Mouse (Mus musculus) intestine, postnatal 0 days (tissue): ENCODE data around the gene Gm42715. TPM values are rescaled to one million over a fixed set of nuclear protein-coding genes. Genes with fewer than 3 reads are reported as not detected.

Experiments
- ATAC-seq: fragments of 200-750 bp; cut with Nextera tagmentation; 2 replicates; pipeline ENCODE4 v1.8.0; 2017; ENCODE audit warnings: mild to moderate bottlenecking, moderate TSS enrichment, moderate library complexity
- H3K27ac ChIP-seq: fragments of 300-500 bp; sonication (generic); 2 replicates; pipeline ENCODE4 v1.5.1; 2014; ENCODE audit warnings: mild to moderate bottlenecking, low read depth, low read length, moderate library complexity
- H3K27me3 ChIP-seq: fragments of 300-500 bp; sonication (generic); replicated peaks from 2 replicates; pipeline ENCODE4 v1.6.1; 2014; ENCODE audit warnings: low read length, mixed read lengths; ENCODE audit not compliant: control insufficient read depth, insufficient read depth
- H3K36me3 ChIP-seq: fragments of 300-500 bp; sonication (generic); 2 replicates; pipeline ENCODE4 v1.6.1; 2014; ENCODE audit warnings: mild to moderate bottlenecking, moderate library complexity; ENCODE audit not compliant: control insufficient read depth, insufficient read depth
- H3K4me1 ChIP-seq: fragments of 300-500 bp; sonication (generic); replicated peaks from 2 replicates; pipeline ENCODE4 v1.6.1; 2014; ENCODE audit warnings: antibody characterized with exemption, low read length, mixed read lengths; ENCODE audit not compliant: control insufficient read depth, insufficient read depth
- H3K4me2 ChIP-seq: fragments of 300-500 bp; sonication (generic); replicated peaks from 2 replicates; pipeline ENCODE4 v1.6.1; 2014; ENCODE audit warnings: low read depth, mild to moderate bottlenecking, moderate library complexity
- H3K4me3 ChIP-seq: fragments of 300-500 bp; sonication (generic); 2 replicates; pipeline ENCODE4 v1.5.1; 2014; ENCODE audit warnings: low read depth, low read length
- H3K9ac ChIP-seq: fragments of 300-500 bp; sonication (generic); 2 replicates; pipeline ENCODE4 v1.6.1; 2014; ENCODE audit warnings: mild to moderate bottlenecking, low read depth, low read length
- H3K9me3 ChIP-seq: fragments of 300-500 bp; sonication (generic); 2 replicates; pipeline ENCODE4 v1.6.1; 2016; ENCODE audit warnings: mixed run types; ENCODE audit not compliant: control insufficient read depth
- CTCF ChIP-seq: sonication (generic); IDR thresholded peaks from 2 replicates; pipeline ENCODE4 v1.5.1; 2016; ENCODE audit warnings: low read depth, mild to moderate bottlenecking, control low read depth, antibody characterized with exemption, moderate library complexity
- WGBS: fragments of 180-500 bp; shearing (Covaris S2); extraction: QIAGEN DNeasy Blood & Tissue Kit; methylation state at CpG from one replicate; pipeline ENCODE4 v1.1.7; 2014; 5-methylcytosine and 5-hydroxymethylcytosine counted together
- polyA plus RNA-seq: library from polyadenylated mRNA; unstranded; fragments of >200 nt; fragmentation: Nextera tagmentation; extraction: Ambion mirVana; gene quantifications from 2 replicates; pipeline ENCODE4 v1.2.1, GENCODE M21; 2015

Gene Gm42715
- polyA plus RNA-seq, 1 experiment from 2014 or later: 5.0 TPM

DNA sequence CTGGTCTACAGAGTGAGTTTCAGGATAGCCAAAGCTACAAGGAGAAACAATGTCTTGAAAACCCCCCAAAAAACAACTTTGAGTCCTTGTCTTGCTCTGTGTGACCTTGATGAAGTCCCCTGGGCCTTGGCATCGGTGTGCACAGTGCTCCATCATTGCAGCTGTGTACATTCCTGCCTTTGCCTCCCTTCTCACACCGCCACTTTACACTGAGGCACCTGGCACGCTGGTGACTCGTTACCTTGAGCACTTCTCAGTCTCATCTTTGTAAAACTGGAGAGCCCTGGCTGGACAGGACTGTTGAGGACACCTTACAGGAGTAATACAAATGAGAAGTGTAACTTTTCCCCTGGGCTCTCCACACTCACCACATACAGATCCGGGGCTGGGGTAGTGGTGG, 67.8 kb downstream of the Gm42715 start:
- no peak for ATAC-seq
- no peaks in the 10 kb centered on the region for H3K27me3 ChIP-seq
- TF ChIP-seq CTCF: no peak
- peaks cover 45% of the 10 kb centered on the region for H3K36me3 ChIP-seq
- no peak overlapping the region for H3K27ac ChIP-seq
- H3K4me3 ChIP-seq: no peak overlapping the region
- H3K4me1 ChIP-seq: no peaks in the 10 kb centered on the region; the same call in 1 of the 2 replicates
- 58% methylated on average over 5 of the region's 5 CpGs for WGBS
- 0 out of 2 replicates have a peak overlapping the region, but pooled peaks have one; percentile 40 for H3K9ac ChIP-seq
- H3K9me3 ChIP-seq: no peaks in the 10 kb centered on the region
- peak overlapping the region; percentile 91 for H3K4me2 ChIP-seq

- H3K9me3 ChIP-seq: no peaks in the 10 kb centered on the region
- H3K27ac ChIP-seq: peak within 1 kb of the TSS; percentile 41
- peaks cover 45% of the 10 kb centered on the region for H3K36me3 ChIP-seq
- WGBS: under 1% methylated on average over 50 of the region's 50 CpGs
- peak within 1 kb of the TSS; percentile 94 for H3K9ac ChIP-seq
- no peaks in the 10 kb centered on the region for H3K27me3 ChIP-seq
- peak; percentile 8; the same call in 1 of the 2 replicates for TF ChIP-seq CTCF
- peak; percentile 96 for ATAC-seq
- H3K4me1 ChIP-seq: no peaks in the 10 kb centered on the region; the same call in 1 of the 2 replicates
- peak within 1 kb of the TSS; percentile 91 for H3K4me2 ChIP-seq
- H3K4me3 ChIP-seq: peak within 1 kb of the TSS; percentile 98
Measured at GRCm38 (mm10) chr7:127588011-127588871, 68.9 kb downstream of the Gm42715 start, which contains the start of the genes Ccdc189 and Rnf40. Ccdc189 (minus strand) TSS chr7:127588595. Rnf40 (plus strand) TSS chr7:127588767.

DNA sequence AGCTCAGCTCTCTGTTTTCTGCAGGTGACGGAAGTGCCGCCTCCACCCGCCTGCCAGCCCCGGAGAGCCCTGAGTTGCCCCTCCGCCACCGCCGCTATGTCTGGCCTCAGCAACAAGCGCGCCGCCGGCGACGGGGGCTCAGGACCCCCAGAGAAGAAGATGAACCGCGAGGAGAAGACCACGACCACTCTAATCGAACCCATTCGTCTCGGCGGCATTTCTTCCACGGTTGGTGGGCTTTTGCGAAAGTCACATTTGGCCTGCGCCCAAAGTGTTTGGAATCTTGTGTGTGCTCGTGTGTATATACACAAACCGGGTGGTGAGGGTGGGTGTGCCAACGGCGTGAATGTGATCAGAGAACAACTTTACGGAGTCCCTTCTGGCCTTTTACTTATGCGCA, 69.5 kb downstream of the Gm42715 start:
- no peak for ATAC-seq

DNA sequence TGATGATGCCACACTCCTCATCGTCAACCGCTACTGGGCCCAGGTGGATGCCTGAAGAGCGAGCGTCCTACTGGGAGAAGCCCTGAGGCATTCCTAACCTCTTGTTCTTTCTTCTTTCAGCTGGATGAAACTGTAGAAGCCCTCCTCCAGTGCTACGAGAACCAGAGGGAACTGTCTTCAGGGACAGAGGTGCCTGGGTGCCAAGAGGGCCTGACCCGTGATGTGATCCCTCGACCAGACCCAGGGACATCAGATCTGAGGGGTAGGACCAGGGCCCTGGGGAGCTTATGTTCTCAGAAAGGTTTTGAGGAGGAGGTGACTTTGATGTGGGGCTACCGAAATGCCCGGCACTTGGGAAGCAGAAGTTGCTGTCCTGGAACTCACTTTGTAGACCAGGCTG, 70.3 kb downstream of the Gm42715 start:
- peaks cover 50% of the 10 kb centered on the region for H3K36me3 ChIP-seq
- no peak overlapping the region for H3K27ac ChIP-seq
- H3K9ac ChIP-seq: 0 out of 2 replicates have a peak overlapping the region, but pooled peaks have one; percentile 94
- no peak for ATAC-seq
- no peaks in the 10 kb centered on the region for H3K9me3 ChIP-seq
- H3K4me3 ChIP-seq: peak overlapping the region; percentile 98; the same call in 1 of the 2 replicates
- H3K27me3 ChIP-seq: no peaks in the 10 kb centered on the region
- TF ChIP-seq CTCF: no peak
- peak overlapping the region; percentile 91 for H3K4me2 ChIP-seq
- no peaks in the 10 kb centered on the region; the same call in 1 of the 2 replicates for H3K4me1 ChIP-seq
- 94% methylated on average over 9 of the region's 9 CpGs for WGBS

More for the DNA sequence above, 69.5 kb downstream of the Gm42715 start:
- Histone ChIP-seq H3K36me3 (peaks cover 45% of the 10 kb centered on the region), H3K4me2 (peak overlapping the region; percentile 91), H3K9ac (peak overlapping the region; percentile 94), H3K27ac (0 out of 2 replicates have a peak overlapping the region, but pooled peaks have one; percentile 41), H3K9me3 (no peaks in the 10 kb centered on the region), H3K4me1 (no peaks in the 10 kb centered on the region; the same call in 1 of the 2 replicates), H3K27me3 (no peaks in the 10 kb centered on the region), H3K4me3 (peak overlapping the region; percentile 98)
- WGBS: 3% methylated on average over 29 of the region's 29 CpGs
- TF ChIP-seq CTCF: no peak

- no peak for TF ChIP-seq CTCF
- ATAC-seq: no peak
- H3K36me3 ChIP-seq: peaks cover 59% of the 10 kb centered on the region
Measured at GRCm38 (mm10) chr7:127591108-127591507, 71.7 kb downstream of the Gm42715 start.

GRCm38 (mm10) chr7:127592575-127592974, 73.2 kb downstream of the Gm42715 start:
- H3K36me3 ChIP-seq: peaks cover 74% of the 10 kb centered on the region
- TF ChIP-seq CTCF: no peak
- no peaks in the 10 kb centered on the region for H3K9me3 ChIP-seq
- no peak overlapping the region for H3K4me2 ChIP-seq
- no peak for ATAC-seq
- H3K4me3 ChIP-seq: no peak overlapping the region
- WGBS: 88% methylated on average over 14 of the region's 14 CpGs
- no peaks in the 10 kb centered on the region for H3K4me1 ChIP-seq
- no peak overlapping the region for H3K9ac ChIP-seq
- no peaks in the 10 kb centered on the region for H3K27me3 ChIP-seq
- no peak overlapping the region for H3K27ac ChIP-seq

More at GRCm38 (mm10) chr7:127591108-127591507, 71.7 kb downstream of the Gm42715 start:
- WGBS: 77% methylated on average over 10 of the region's 10 CpGs
- H3K27ac ChIP-seq: no peak overlapping the region
- H3K27me3 ChIP-seq: no peaks in the 10 kb centered on the region
- H3K4me1 ChIP-seq: no peaks in the 10 kb centered on the region; the same call in 1 of the 2 replicates
- H3K9me3 ChIP-seq: no peaks in the 10 kb centered on the region
- H3K4me2 ChIP-seq: no peak overlapping the region
- H3K9ac ChIP-seq: no peak overlapping the region
- H3K4me3 ChIP-seq: no peak overlapping the region
